Mouse (Mus musculus): ENCODE results near the gene Hoxb3. TPM values are rescaled to one million over a fixed set of nuclear protein-coding genes. Genes with fewer than 3 reads are reported as not detected.

Gene Hoxb3
- total and polyA plus RNA-seq, 3 experiments = not detected

DNA sequence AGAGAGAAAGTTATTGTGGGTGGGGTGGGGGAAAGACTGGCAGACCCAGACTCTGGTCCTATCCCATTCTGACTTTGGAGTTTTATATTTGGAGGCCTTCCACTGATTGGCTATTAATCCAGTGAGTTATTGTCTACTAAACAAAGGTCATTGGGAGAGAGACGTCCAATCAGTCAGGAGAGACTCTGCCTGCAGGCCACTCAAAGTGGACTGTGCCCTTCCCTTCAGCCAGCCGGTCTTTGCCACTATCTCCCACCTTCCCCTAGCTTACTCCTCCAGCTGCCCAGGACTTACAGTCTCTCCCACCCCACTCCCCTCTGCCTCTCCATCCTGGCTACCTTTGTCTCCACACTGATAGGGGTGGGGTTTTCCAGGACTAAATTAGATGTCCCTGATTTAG is 13.5 kb downstream of the Hoxb3 start:
- no peak for TF ChIP-seq ZKSCAN1 (IDR thresholded peaks at IDR 0.05; ENCODE audit: low read depth, low read length)
- no peak for TF ChIP-seq MYB (IDR thresholded peaks at IDR 0.05; ENCODE audit: low read depth, low read length)
- no peak for TF ChIP-seq MAZ (IDR thresholded peaks at IDR 0.05; ENCODE audit: low read depth, low read length)
- no peak for TF ChIP-seq USF2 (IDR thresholded peaks at IDR 0.05; ENCODE audit: borderline replicate concordance in 1 of 2, insufficient read depth in 1 of 2, low read depth in 1 of 2, low read length in 2 of 2)
- TF ChIP-seq RAD21 (IDR thresholded peaks at IDR 0.05; ENCODE audit: low read depth, low read length) = no peak
- Histone ChIP-seq H3K9me3 (replicated peaks; ENCODE audit: insufficient read depth, low read length) (no peaks in the 10 kb centered on the region), H3K27ac (ENCODE audit: control insufficient read depth, low read depth, low read length) (no peak overlapping the region), H3K9ac (ENCODE audit: control insufficient read depth, low read depth, low read length, poor library complexity, severe bottlenecking) (no peak overlapping the region), H3K36me3 (ENCODE audit: control insufficient read depth in 1 of 2, insufficient read depth in 2 of 2, low read length in 2 of 2) (no peaks in the 10 kb centered on the region), H3K4me1 (ENCODE audit: control insufficient read depth in 1 of 2, insufficient read depth in 2 of 2, low read length in 2 of 2) (no peaks in the 10 kb centered on the region), H3K79me2 (ENCODE audit: control insufficient read depth, insufficient read depth, low read length, poor library complexity) (no peaks in the 10 kb centered on the region), H3K27me3 (ENCODE audit: control insufficient read depth in 1 of 2, insufficient read depth in 2 of 2, low read length in 2 of 2) (peaks cover 6 to 8% of the 10 kb centered on the region in 2 experiments), H3K4me3 (ENCODE audit: control insufficient read depth in 1 of 2, insufficient read depth in 1 of 2, low read depth in 2 of 2, low read length in 2 of 2) (no peak overlapping the region)
- no peak for DNase-seq (ENCODE audit: low read depth, low spot score)

GRCm38 (mm10) chr11:96337026-96337425 is 13.9 kb downstream of the Hoxb3 start:
- TF ChIP-seq CHD2 (IDR thresholded peaks at IDR 0.05; ENCODE audit: low read length) = no peak
- TF ChIP-seq TAL1 (IDR thresholded peaks at IDR 0.05; ENCODE audit: low read length) = no peak
- TF ChIP-seq GATA1 (IDR thresholded peaks at IDR 0.05; ENCODE audit: low read depth, low read length) = no peak
- TF ChIP-seq TBP (IDR thresholded peaks at IDR 0.05; ENCODE audit: low read depth, low read length) = no peak
- no peak for TF ChIP-seq CHD1 (IDR thresholded peaks at IDR 0.05; ENCODE audit: low read depth, low read length)
- no peak for TF ChIP-seq USF1 (IDR thresholded peaks at IDR 0.05; ENCODE audit: low read depth, low read length)
- no peak for TF ChIP-seq KAT2A (conservative IDR thresholded peaks at IDR 0.05; ENCODE audit: low read depth, low read length)
- no peak for TF ChIP-seq SIN3A (IDR thresholded peaks at IDR 0.05; ENCODE audit: low read length)
- TF ChIP-seq MXI1 (IDR thresholded peaks at IDR 0.05; ENCODE audit: low read depth, low read length) = no peak
- no peak for TF ChIP-seq ZKSCAN1 (IDR thresholded peaks at IDR 0.05; ENCODE audit: low read depth, low read length)
- TF ChIP-seq RCOR1 (IDR thresholded peaks at IDR 0.05; ENCODE audit: low read depth, low read length) = no peak
- TF ChIP-seq MAFK (IDR thresholded peaks at IDR 0.05; ENCODE audit: borderline replicate concordance, low read depth, low read length) = no peak
- TF ChIP-seq HCFC1 (IDR thresholded peaks at IDR 0.05; ENCODE audit: low read depth, low read length) = no peak
- TF ChIP-seq POLR2AphosphoS2 (IDR thresholded peaks at IDR 0.05; ENCODE audit: low read length) = no peak
- no peak for TF ChIP-seq JUND (IDR thresholded peaks at IDR 0.05; ENCODE audit: low read depth, low read length)
- TF ChIP-seq ZNF384 (IDR thresholded peaks at IDR 0.05; ENCODE audit: low read depth, low read length) = no peak
- TF ChIP-seq MAZ (IDR thresholded peaks at IDR 0.05; ENCODE audit: low read depth, low read length) = no peak
- H3K27me3 ChIP-seq (ENCODE audit: control insufficient read depth in 1 of 2, insufficient read depth in 2 of 2, low read length in 2 of 2) = peaks cover 6 to 8% of the 10 kb centered on the region in 2 experiments
- no peaks in the 10 kb centered on the region for H3K4me1 ChIP-seq (ENCODE audit: control insufficient read depth in 1 of 2, insufficient read depth in 2 of 2, low read length in 2 of 2)
- H3K36me3 ChIP-seq (ENCODE audit: control insufficient read depth in 1 of 2, insufficient read depth in 2 of 2, low read length in 2 of 2) = no peaks in the 10 kb centered on the region
- no peak overlapping the region for H3K9ac ChIP-seq (ENCODE audit: control insufficient read depth, low read depth, low read length, poor library complexity, severe bottlenecking)
- no peaks in the 10 kb centered on the region for H3K79me2 ChIP-seq (ENCODE audit: control insufficient read depth, insufficient read depth, low read length, poor library complexity)
- no peak overlapping the region for H3K27ac ChIP-seq (ENCODE audit: control insufficient read depth, low read depth, low read length)
- no peak for DNase-seq (ENCODE audit: low read depth, low spot score)
- no peaks in the 10 kb centered on the region for H3K9me3 ChIP-seq (replicated peaks; ENCODE audit: insufficient read depth, low read length)
- no peak overlapping the region for H3K4me3 ChIP-seq (ENCODE audit: control insufficient read depth in 1 of 2, insufficient read depth in 1 of 2, low read depth in 2 of 2, low read length in 2 of 2)
